Mouse (Mus musculus) heart, embryonic 14.5 days (tissue): ENCODE measurements around the gene Cacna1g. TPM values are rescaled to one million over a fixed set of nuclear protein-coding genes. Genes with fewer than 3 reads are reported as not detected.
"Not testable (repeated sequence)": the region's sequence is repeated elsewhere in the genome, so short reads cannot be mapped to it uniquely, and the experiment has no call there.

Source experiments
- ATAC-seq: fragments of 200-750 bp; cut with Nextera tagmentation; 2 replicates; pipeline ENCODE4 v1.8.0; 2017; ENCODE audit warnings: low read depth, moderate TSS enrichment; ENCODE audit not compliant: insufficient number of reproducible peaks, insufficient read depth, low FRiP score
- H3K27ac ChIP-seq, 2 experiments: fragments of 200-500 bp in 1 of 2; fragments of 300-500 bp in 1 of 2; sonication (generic) in 1 of 2; replicated peaks in 1 of 2; 2 replicates each; pipeline ENCODE4 v1.5.1; 2012 to 2014; ENCODE audit warnings: low read depth in 2 of 2, low read length in 2 of 2, control low read depth in 1 of 2, mild to moderate bottlenecking in 1 of 2, mixed read lengths in 1 of 2; ENCODE audit not compliant: control insufficient read depth in 1 of 2, insufficient read depth in 1 of 2
- H3K27me3 ChIP-seq: fragments of 300-500 bp; sonication (generic); 2 replicates; pipeline ENCODE4 v1.6.1; 2014; ENCODE audit warnings: mild to moderate bottlenecking, low read length, control low read depth; ENCODE audit not compliant: control insufficient read depth, insufficient read depth
- H3K36me3 ChIP-seq: fragments of 300-500 bp; sonication (generic); 2 replicates; pipeline ENCODE4 v1.6.1; 2014; ENCODE audit warnings: mild to moderate bottlenecking, control low read depth, low read length, mixed read lengths; ENCODE audit not compliant: control insufficient read depth, insufficient read depth
- H3K4me1 ChIP-seq, 2 experiments: fragments of 200-500 bp in 1 of 2; fragments of 300-500 bp in 1 of 2; sonication (generic) in 1 of 2; 2 replicates each; pipeline ENCODE4 v1.6.1; 2012 to 2014; ENCODE audit warnings: low read length in 2 of 2, control low read depth in 1 of 2, mixed read lengths in 1 of 2; ENCODE audit not compliant: control insufficient read depth in 2 of 2, insufficient read depth in 2 of 2
- H3K4me2 ChIP-seq: fragments of 300-500 bp; sonication (generic); 2 replicates; pipeline ENCODE4 v1.6.1; 2014; ENCODE audit warnings: mild to moderate bottlenecking, low read length
- H3K4me3 ChIP-seq, 2 experiments: fragments of 200-500 bp in 1 of 2; fragments of 300-500 bp in 1 of 2; sonication (generic) in 1 of 2; 2 replicates each; pipeline ENCODE4 v1.5.1; 2012 to 2014; ENCODE audit warnings: low read length in 2 of 2, mild to moderate bottlenecking in 2 of 2, control low read depth in 1 of 2, low read depth in 1 of 2, moderate library complexity in 1 of 2; ENCODE audit not compliant: control insufficient read depth in 1 of 2, insufficient read depth in 1 of 2
- H3K9ac ChIP-seq: fragments of 300-500 bp; sonication (generic); 2 replicates; pipeline ENCODE4 v1.6.1; 2014; ENCODE audit warnings: mild to moderate bottlenecking, low read length
- H3K9me3 ChIP-seq: fragments of 300-500 bp; sonication (generic); 2 replicates; pipeline ENCODE4 v1.6.1; 2016; ENCODE audit warnings: low read length, control low read depth; ENCODE audit not compliant: control insufficient read depth
- WGBS: fragments of 180-500 bp; shearing (Covaris S2); extraction: QIAGEN DNeasy Blood & Tissue Kit; methylation state at CpG from one replicate; pipeline ENCODE4 v1.1.7; 2014; 5-methylcytosine and 5-hydroxymethylcytosine counted together
- polyA plus RNA-seq: library from polyadenylated mRNA; unstranded; fragments of >200 nt; fragmentation: Nextera tagmentation; extraction: Ambion mirVana; gene quantifications from 2 replicates; pipeline ENCODE4 v1.2.1, GENCODE M21; 2014

Cacna1g gene
- polyA plus RNA-seq, 1 experiment from 2014 or later: 7.7 TPM

GRCm38 (mm10) chr11:94403757-94404156 lies 70.2 kb downstream of the Cacna1g start:
- H3K4me1 ChIP-seq: peaks cover 10 to 17% of the 10 kb centered on the region in 2 experiments; a peak in 3 of 4 replicates
- no peak overlapping the region for H3K4me2 ChIP-seq
- H3K27me3 ChIP-seq: 0 out of 2 replicates have a peak, but pooled peaks cover 3% of the 10 kb centered on the region
- H3K36me3 ChIP-seq: no peaks in the 10 kb centered on the region
- H3K9ac ChIP-seq: no peak overlapping the region
- 78% methylated on average over 10 of the region's 10 CpGs for WGBS
- H3K9me3 ChIP-seq: no peaks in the 10 kb centered on the region
- no peak overlapping the region for H3K4me3 ChIP-seq
- ATAC-seq: no peak
- no peak overlapping the region for H3K27ac ChIP-seq

- no peak overlapping the region for H3K4me3 ChIP-seq
- 78% methylated on average over 5 of the region's 5 CpGs for WGBS
Observed at GRCm38 (mm10) chr11:94402731-94403130, 71.3 kb downstream of the Cacna1g start.

GRCm38 (mm10) chr11:94402029-94402428 lies 72.0 kb downstream of the Cacna1g start:
- 89% methylated on average over 4 of the region's 4 CpGs for WGBS
- not testable (repeated sequence) for ATAC-seq, H3K36me3 ChIP-seq, H3K27ac ChIP-seq, H3K9me3 ChIP-seq, H3K9ac ChIP-seq, H3K4me1 ChIP-seq, H3K27me3 ChIP-seq, H3K4me3 ChIP-seq, H3K4me2 ChIP-seq

More at GRCm38 (mm10) chr11:94402731-94403130, 71.3 kb downstream of the Cacna1g start:
- H3K4me1 ChIP-seq: peaks cover 8 to 13% of the 10 kb centered on the region in 2 experiments; a peak in 3 of 4 replicates
- no peaks in the 10 kb centered on the region for H3K9me3 ChIP-seq
- H3K27ac ChIP-seq: no peak overlapping the region
- 0 out of 2 replicates have a peak, but pooled peaks cover 3% of the 10 kb centered on the region for H3K27me3 ChIP-seq
- H3K36me3 ChIP-seq: no peaks in the 10 kb centered on the region
- no peak overlapping the region for H3K9ac ChIP-seq
- no peak for ATAC-seq
- no peak overlapping the region for H3K4me2 ChIP-seq

DNA sequence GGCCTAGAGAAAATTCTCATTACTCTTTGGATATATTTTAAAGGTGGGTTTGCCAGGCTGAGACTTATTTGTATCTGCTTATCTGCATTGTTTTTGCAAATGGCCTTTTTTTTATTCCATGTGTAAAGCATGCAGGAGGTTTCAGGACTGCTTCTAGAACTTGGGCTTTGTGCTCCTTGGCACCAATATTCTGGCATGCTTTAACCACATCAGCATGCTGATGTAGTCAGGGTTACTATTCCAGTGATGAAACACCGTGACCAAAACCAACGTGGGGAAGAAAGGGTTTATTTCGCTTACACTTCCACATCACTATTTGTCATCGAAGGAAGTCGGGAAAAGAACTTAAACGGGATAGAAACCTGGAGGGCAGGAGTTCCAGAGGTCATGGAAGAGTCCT lies 73.0 kb downstream of the Cacna1g start:
- Histone ChIP-seq H3K9me3 (no peaks in the 10 kb centered on the region), H3K4me1 (peaks cover 4 to 8% of the 10 kb centered on the region in 2 experiments; a peak in 2 of 4 replicates), H3K4me2 (no peak overlapping the region), H3K36me3 (no peaks in the 10 kb centered on the region), H3K9ac (no peak overlapping the region), H3K27ac (no peak overlapping the region), H3K4me3 (no peak overlapping the region), H3K27me3 (0 out of 2 replicates have a peak, but pooled peaks cover 3% of the 10 kb centered on the region)
- ATAC-seq: no peak
- WGBS: 70% methylated on average over 6 of the region's 6 CpGs

DNA sequence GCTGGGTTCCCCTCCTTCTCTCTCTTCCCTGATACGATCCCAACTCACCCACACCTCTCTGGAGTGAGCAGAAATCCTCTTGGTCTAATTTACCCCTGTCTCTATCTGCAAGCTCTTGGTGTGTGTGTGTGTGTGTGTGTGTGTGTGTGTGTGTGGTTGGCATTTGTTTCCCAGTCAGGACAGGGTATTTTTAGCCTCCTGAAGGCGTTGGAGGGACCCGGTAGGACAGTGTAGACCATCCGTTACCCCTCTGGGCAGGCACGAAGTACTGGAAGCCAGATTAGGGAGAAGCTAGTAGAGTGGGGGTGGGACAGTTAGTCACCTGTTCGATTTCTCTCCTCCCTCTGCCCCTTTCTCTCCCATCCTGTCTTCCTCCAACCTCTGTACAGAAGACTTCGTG lies 79.9 kb downstream of the Cacna1g start:
- no peaks in the 10 kb centered on the region for H3K9me3 ChIP-seq

GRCm38 (mm10) chr11:94393490-94393889 lies 80.5 kb downstream of the Cacna1g start:
- H3K36me3 ChIP-seq, H3K9ac ChIP-seq, H3K27ac ChIP-seq, H3K4me2 ChIP-seq, ATAC-seq, H3K9me3 ChIP-seq, H3K27me3 ChIP-seq, H3K4me3 ChIP-seq: not testable (repeated sequence)
- 85% methylated on average over 4 of the region's 4 CpGs for whole genome bisulfite sequencing
- peaks cover 8 to 12% of the 10 kb centered on the region in 2 experiments for H3K4me1 ChIP-seq

More for the DNA sequence above, 79.9 kb downstream of the Cacna1g start:
- 48% methylated on average over 7 of the region's 7 CpGs for WGBS
- Histone ChIP-seq H3K4me2 (no peak overlapping the region), H3K36me3 (no peaks in the 10 kb centered on the region), H3K4me3 (no peak overlapping the region), H3K27me3 (peaks cover 5% of the 10 kb centered on the region; the same call in 1 of the 2 replicates), H3K9ac (no peak overlapping the region), H3K27ac (no peak overlapping the region), H3K4me1 (peaks cover 8 to 12% of the 10 kb centered on the region in 2 experiments)
- no peak for ATAC-seq

- H3K36me3 ChIP-seq: no peaks in the 10 kb centered on the region
- H3K9ac ChIP-seq: peak within 1 kb of the TSS; percentile 60
- peak within 1 kb of the TSS; percentile 76 for H3K4me2 ChIP-seq
- H3K27ac ChIP-seq: no peak within 1 kb of the TSS
- WGBS: 4% methylated on average over 20 of the region's 20 CpGs
- peaks cover 5% of the 10 kb centered on the region; the same call in 1 of the 2 replicates for H3K27me3 ChIP-seq
- ATAC-seq: no peak
- H3K4me1 ChIP-seq: peaks cover 8 to 12% of the 10 kb centered on the region in 2 experiments
- H3K4me3 ChIP-seq: peak within 1 kb of the TSS; percentile 32 to 41
- H3K9me3 ChIP-seq: no peaks in the 10 kb centered on the region
Observed at GRCm38 (mm10) chr11:94392672-94393109, 81.3 kb downstream of the Cacna1g start, which contains the start of gene Abcc3. TSS of gene Abcc3 (minus strand) at chr11:94392997.

- H3K4me2 ChIP-seq: no peak overlapping the region
- H3K9me3 ChIP-seq: no peaks in the 10 kb centered on the region
- H3K4me1 ChIP-seq: peaks cover 8 to 13% of the 10 kb centered on the region in 2 experiments
- 83% methylated on average over 10 of the region's 10 CpGs for WGBS
- H3K9ac ChIP-seq: no peak overlapping the region
- peaks cover 5% of the 10 kb centered on the region; the same call in 1 of the 2 replicates for H3K27me3 ChIP-seq
- no peak overlapping the region for H3K27ac ChIP-seq
- ATAC-seq: no peak
- H3K4me3 ChIP-seq: no peak overlapping the region
- H3K36me3 ChIP-seq: no peaks in the 10 kb centered on the region
Observed at GRCm38 (mm10) chr11:94391661-94392060, 82.3 kb downstream of the Cacna1g start.
